Mouse (Mus musculus): ENCODE data around the gene Olfr167. TPM values are rescaled to one million over a fixed set of nuclear protein-coding genes. Genes with fewer than 3 reads are reported as not detected.

The Olfr167 gene
- polyA plus RNA-seq (2012; rRNA removed): not detected in 2 replicates

DNA sequence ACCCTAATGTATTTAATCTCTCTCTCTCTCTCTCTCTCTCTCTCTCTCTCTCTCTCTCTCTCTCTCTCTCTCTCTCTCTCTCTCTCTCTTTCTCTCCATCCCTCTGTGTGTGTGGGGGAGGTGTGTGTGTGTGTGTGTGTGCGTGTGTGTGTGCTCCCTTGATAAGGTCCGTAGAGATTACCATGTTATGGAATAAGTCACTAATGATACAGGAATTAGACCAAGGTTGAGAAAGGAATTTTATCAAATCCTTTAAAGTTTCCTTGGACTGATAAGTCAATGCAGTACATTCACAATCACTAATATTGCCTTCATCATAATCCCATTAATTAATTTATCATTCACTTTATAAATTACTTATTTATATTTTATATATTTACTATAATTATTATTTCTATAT lies at the start of gene Olfr167:
TSS of gene Olfr167 (minus strand) at position 101 of the 400 bp plus-strand sequence.

DNA sequence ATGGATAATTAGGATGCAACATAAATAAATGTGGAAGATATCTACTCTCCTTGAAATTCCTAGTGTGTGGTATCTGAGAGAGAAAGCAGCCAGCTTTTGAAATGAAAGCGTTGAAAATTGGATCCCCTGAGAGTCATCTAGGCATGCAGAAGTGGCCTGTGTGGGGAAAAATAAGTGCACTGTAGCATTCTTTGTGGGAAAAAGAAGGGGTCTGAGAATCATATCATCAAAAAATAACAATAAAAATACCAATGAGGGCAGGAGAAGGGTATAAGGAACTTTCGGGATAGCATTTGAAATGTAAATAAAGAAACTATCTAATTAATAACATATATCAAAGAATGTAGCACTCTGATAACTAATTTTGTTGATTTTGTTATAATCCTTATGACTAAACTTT lies 49.6 kb upstream of the Olfr167 start, which contains the start of gene Olfr169:
TSS of gene Olfr169 (minus strand) at position 101 of the 400 bp plus-strand sequence.

DNA sequence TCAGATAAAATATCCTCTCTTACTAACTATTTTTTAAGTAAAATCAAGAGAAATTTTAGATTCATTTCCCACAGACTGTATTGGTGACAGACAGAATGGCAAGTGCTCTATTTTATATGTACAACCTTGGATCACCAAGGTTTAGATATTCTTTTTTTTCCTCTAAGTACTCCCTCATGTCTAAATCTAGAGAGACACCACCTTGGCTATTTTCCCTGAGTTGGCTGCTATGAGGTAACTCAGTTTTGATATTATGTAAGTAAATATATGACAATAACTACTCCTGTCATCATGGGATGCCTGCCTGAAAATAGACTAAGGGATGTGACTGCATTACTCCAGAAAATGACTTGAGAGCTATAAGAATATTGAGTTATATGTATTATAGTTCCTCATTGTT lies 13.4 kb upstream of the Olfr167 start, which contains the start of gene Olfr168:
TSS of gene Olfr168 (minus strand) at position 101 of the 400 bp plus-strand sequence.

DNA sequence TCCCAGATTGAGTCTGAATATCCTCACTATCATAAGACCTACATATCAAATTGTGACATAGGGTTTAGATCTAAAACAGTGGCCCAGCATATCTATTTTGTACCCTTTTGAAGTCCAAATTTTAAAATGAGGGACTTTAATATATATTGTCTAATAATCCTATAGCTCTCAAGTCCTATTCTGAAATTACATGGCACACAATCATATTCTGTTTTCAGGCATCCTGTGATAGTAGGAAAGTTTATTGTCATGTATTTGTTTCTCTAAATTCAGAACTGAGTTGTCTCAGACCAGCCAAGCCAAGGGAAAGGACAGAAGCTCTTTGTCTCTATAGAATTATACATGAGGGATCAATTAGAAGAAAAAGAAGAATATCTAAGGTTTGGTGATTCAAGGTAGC lies 38.7 kb downstream of the Olfr167 start, which contains the start of gene Olfr166:
TSS of gene Olfr166 (plus strand) at position 301 of the 400 bp plus-strand sequence.

Other genes starting within 250 kb of the Olfr167 start
- not detected in 2 replicates for gene Olfr164, start 208.2 kb downstream of the Olfr167 start, polyA plus RNA-seq (2012; rRNA removed)
- gene Olfr165, start 99.1 kb downstream of the Olfr167 start, polyA plus RNA-seq (2012; rRNA removed): not detected in 2 replicates
- not detected in 2 replicates for gene Olfr166, start 38.6 kb downstream of the Olfr167 start, polyA plus RNA-seq (2012; rRNA removed)
- not detected in 2 replicates for gene Olfr168, start 13.3 kb upstream of the Olfr167 start, polyA plus RNA-seq (2012; rRNA removed)
- not detected in 2 replicates for gene Olfr169, start 49.5 kb upstream of the Olfr167 start, polyA plus RNA-seq (2012; rRNA removed)
- not detected in 2 replicates for gene Olfr170, start 89.6 kb upstream of the Olfr167 start, polyA plus RNA-seq (2012; rRNA removed)
- not detected in 2 replicates for gene Olfr171, start 107.7 kb upstream of the Olfr167 start, polyA plus RNA-seq (2012; rRNA removed)
- 0.02 TPM in 1 of 2 replicates, not detected in the other for gene Lamp3, start 184.1 kb upstream of the Olfr167 start, polyA plus RNA-seq (2012; rRNA removed)
- gene B3gnt5, start 237.9 kb upstream of the Olfr167 start, polyA plus RNA-seq (2012; rRNA removed): 12.4 and 27.4 TPM in 2 replicates

Data from central nervous system, embryonic 11.5 days (tissue).